14 mouse cellular contexts compared by ENCODE assay signal in the genomic region with DNA sequence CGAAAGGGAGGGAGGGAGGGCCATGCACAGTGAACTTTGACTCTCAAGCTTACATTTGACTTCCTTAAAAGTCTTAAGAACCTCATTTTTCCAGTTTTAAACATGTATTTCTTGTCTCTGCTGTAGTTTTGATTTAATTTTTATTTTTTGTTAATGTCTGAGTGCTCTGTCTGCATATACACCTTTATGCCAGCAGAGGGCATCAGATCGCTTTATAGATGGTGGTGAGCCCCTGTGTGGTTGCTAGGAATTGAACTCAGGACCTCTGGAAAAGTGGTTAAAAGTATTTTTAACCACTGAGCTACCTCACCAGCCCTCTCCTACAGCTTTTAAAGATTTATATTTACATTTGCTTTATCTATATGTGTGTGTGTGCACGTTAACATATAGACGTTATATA.
DNase-seq lines count a peak whose midpoint lies in the region; ATAC-seq and TF ChIP-seq lines count a peak whose summit lies in the region.
"Had no signal": no experiment of that assay in that cellular context is flagged by ENCODE, and none has a peak within 500 bp of the region (broad histone marks: within the 10 kb centered on the region; RNA-seq: fewer than 3 reads in every experiment).

No protein-coding gene starts in this region.

- no peak overlapping the region for H3K27ac ChIP-seq in heart, adult 2 months
- no peak overlapping the region for H3K27ac ChIP-seq in liver, postnatal 0 days (ENCODE audit: low read depth)
- H3K27ac ChIP-seq in liver, embryonic 11.5 days (ENCODE audit: low read depth, low read length): no peak overlapping the region
- H3K27ac ChIP-seq: hindbrain, embryonic 14.5 days had no signal

- H3K9me3 ChIP-seq in liver, postnatal 0 days (ENCODE audit: low read length): no peaks in the 10 kb centered on the region
- H3K9me3 ChIP-seq in liver, embryonic 11.5 days (ENCODE audit: control insufficient read depth, low read length): no peaks in the 10 kb centered on the region
- H3K9me3 ChIP-seq: megakaryocyte, embryonic 14.5 days had no signal

- ATAC-seq in liver, postnatal 0 days: no peak
- ATAC-seq in liver, embryonic 11.5 days (replicated peaks; ENCODE audit: low FRiP score): no peak
- no peak for ATAC-seq in granulocyte monocyte progenitor cell, adult 5-6 weeks (replicated peaks; ENCODE audit: poor library complexity, severe bottlenecking)

- no peak for DNase-seq in heart, adult 2 months
- DNase-seq in heart, postnatal 36 days: no peak
- no peak for DNase-seq in liver, postnatal 0 days
- DNase-seq in liver, embryonic 11.5 days (ENCODE audit: low spot score): no peak
- DNase-seq in A20 (ENCODE audit: low read depth, low spot score) (peak; percentile 44), adipocyte (ENCODE audit: low spot score) (peak; percentile 36)
- DNase-seq in cerebellum, adult 18-20 months: no peak
- DNase-seq: cerebellum, adult 2 months; right cerebral cortex, adult 18-20 months had no signal

- no peaks in the 10 kb centered on the region for H3K79me2 ChIP-seq in heart, adult 2 months (replicated peaks; ENCODE audit: control insufficient read depth, insufficient read depth, low read length)

- no peak for TF ChIP-seq POLR2A in heart, adult 2 months (IDR thresholded peaks at IDR 0.05; ENCODE audit: insufficient read depth, low read depth, low read length)

- H3K4me3 ChIP-seq in heart, adult 2 months: no peak overlapping the region
- no peak overlapping the region for H3K4me3 ChIP-seq in liver, postnatal 0 days (ENCODE audit: low read depth, low read length)
- no peak overlapping the region for H3K4me3 ChIP-seq in liver, embryonic 11.5 days (ENCODE audit: low read depth, low read length)
- H3K4me3 ChIP-seq: megakaryocyte, embryonic 14.5 days had no signal

- TF ChIP-seq EP300 in heart, adult 2 months (IDR thresholded peaks at IDR 0.05; ENCODE audit: insufficient read depth, low read depth, low read length): no peak
- no peak for TF ChIP-seq EP300 in liver, postnatal 0 days (IDR thresholded peaks at IDR 0.05; ENCODE audit: low read depth)

- H3K9ac ChIP-seq in heart, adult 2 months (ENCODE audit: low read depth, low read length): no peak overlapping the region
- no peak overlapping the region for H3K9ac ChIP-seq in liver, postnatal 0 days (replicated peaks)
- H3K9ac ChIP-seq in liver, embryonic 11.5 days (ENCODE audit: low read depth, low read length): no peak overlapping the region
- H3K9ac ChIP-seq: hindbrain, embryonic 14.5 days had no signal

- TF ChIP-seq CTCF in heart, adult 2 months (IDR thresholded peaks at IDR 0.05): peak; percentile 78
- TF ChIP-seq CTCF in liver, postnatal 0 days (IDR thresholded peaks at IDR 0.05; ENCODE audit: low read depth): peak; percentile 66

- no peaks in the 10 kb centered on the region for H3K4me1 ChIP-seq in heart, adult 2 months (ENCODE audit: control insufficient read depth, insufficient read depth, low read length)
- H3K4me1 ChIP-seq in liver, postnatal 0 days (ENCODE audit: insufficient read depth): no peaks in the 10 kb centered on the region; the same call in 1 of the 2 replicates
- H3K4me1 ChIP-seq in liver, embryonic 11.5 days (replicated peaks; ENCODE audit: control insufficient read depth, insufficient read depth, low read length): no peaks in the 10 kb centered on the region

- intact Hi-C loops in heart, adult 2 months (cut with DNase I): loop anchor here (5.0 kb wide), 1 partner anchor 407 kb away; no protein-coding TSS in a partner anchor
- intact Hi-C loops in heart, postnatal 36 days (cut with DNase I): no loop called here

- H3K27me3 ChIP-seq in heart, adult 2 months (ENCODE audit: control insufficient read depth, insufficient read depth, low read length): no peaks in the 10 kb centered on the region
- no peaks in the 10 kb centered on the region for H3K27me3 ChIP-seq in liver, postnatal 0 days (ENCODE audit: insufficient read depth, low read length)
- H3K27me3 ChIP-seq in liver, embryonic 11.5 days (replicated peaks; ENCODE audit: control insufficient read depth, insufficient read depth, low read length): no peaks in the 10 kb centered on the region
- H3K27me3 ChIP-seq: megakaryocyte, embryonic 14.5 days had no signal

- H3K36me3 ChIP-seq in heart, adult 2 months (ENCODE audit: control insufficient read depth, insufficient read depth, low read length): no peaks in the 10 kb centered on the region
- H3K36me3 ChIP-seq in liver, postnatal 0 days (replicated peaks; ENCODE audit: insufficient read depth, low read length): 0 out of 2 replicates have a peak, but pooled peaks cover 3% of the 10 kb centered on the region
- H3K36me3 ChIP-seq in liver, embryonic 11.5 days (ENCODE audit: control insufficient read depth, insufficient read depth, low read length): no peaks in the 10 kb centered on the region
- H3K36me3 ChIP-seq: G1E had no signal

- 89% methylated on average over 4 of the region's 4 CpGs for WGBS in heart, adult 2 months
- WGBS in liver, postnatal 0 days (ENCODE audit: insufficient replicate concordance): 80% methylated on average over 4 of the region's 4 CpGs
- WGBS in liver, embryonic 11.5 days: 79% methylated on average over 4 of the region's 4 CpGs

- H3K4me2 ChIP-seq in liver, postnatal 0 days (ENCODE audit: low read depth, low read length): no peak overlapping the region
- no peak overlapping the region for H3K4me2 ChIP-seq in liver, embryonic 11.5 days
- H3K4me2 ChIP-seq: heart, embryonic 11.5 days; hindbrain, embryonic 14.5 days had no signal

Comparison
In these comparisons a context has a peak if more than half of its experiments do, and no peak if none do; other contexts are left out.
1. DNase-seq: peak in A20 (single experiment) and adipocyte (single experiment); none in heart, adult 2 months (0 of 2), heart, postnatal 36 days (0 of 2), liver, postnatal 0 days (single experiment), liver, embryonic 11.5 days (single experiment) and cerebellum, adult 18-20 months (0 of 2).